Mouse (Mus musculus) megakaryocyte-erythroid progenitor cell, adult 5-6 weeks (primary cell): Measurements from ENCODE around the gene Slc16a11. TPM values are rescaled to one million over a fixed set of nuclear protein-coding genes. Genes with fewer than 3 reads are reported as not detected.

Experiments
- ATAC-seq: replicated peaks from 2 replicates; pipeline ENCODE4 v1.8.0; 2016; ENCODE audit warnings: mild to moderate bottlenecking, inconsistent platforms; ENCODE audit not compliant: severe bottlenecking, poor library complexity, low FRiP score, low TSS enrichment
- total RNA-seq, 2 experiments: library from RNA; stranded (forward) in 1 of 2; stranded (reverse) in 1 of 2; fragments of 200-1000, 215-1000 nt in 1 of 2; fragments of >200 nt in 1 of 2; fragmentation: Nextera tagmentation in 1 of 2; gene quantifications; 2 replicates each; pipeline ENCODE4 v1.2.3; 2014 to 2017

Gene Slc16a11
- total RNA-seq, 2 experiments from 2014 or later, result not detected

DNA sequence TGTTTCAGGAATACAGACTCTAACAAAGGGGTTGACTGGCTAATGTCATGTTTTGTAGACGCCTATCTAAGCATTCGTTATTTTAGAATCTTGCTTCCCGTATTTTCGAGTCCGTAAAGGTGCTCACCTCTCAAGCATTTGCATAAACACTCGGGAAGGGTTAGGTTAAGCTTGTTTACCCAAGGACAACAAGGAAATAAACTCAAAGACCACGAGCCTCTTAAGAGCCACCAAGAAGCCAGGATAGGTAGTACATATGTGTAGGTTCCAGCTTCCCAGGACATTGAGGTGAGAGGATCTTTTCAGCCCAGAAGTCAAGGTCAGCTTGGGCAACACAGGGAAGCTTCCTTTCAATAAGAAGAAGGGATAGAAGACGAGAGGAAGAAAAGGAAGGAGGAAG is 13.4 kb upstream of the Slc16a11 start:
- no peak for ATAC-seq

DNA sequence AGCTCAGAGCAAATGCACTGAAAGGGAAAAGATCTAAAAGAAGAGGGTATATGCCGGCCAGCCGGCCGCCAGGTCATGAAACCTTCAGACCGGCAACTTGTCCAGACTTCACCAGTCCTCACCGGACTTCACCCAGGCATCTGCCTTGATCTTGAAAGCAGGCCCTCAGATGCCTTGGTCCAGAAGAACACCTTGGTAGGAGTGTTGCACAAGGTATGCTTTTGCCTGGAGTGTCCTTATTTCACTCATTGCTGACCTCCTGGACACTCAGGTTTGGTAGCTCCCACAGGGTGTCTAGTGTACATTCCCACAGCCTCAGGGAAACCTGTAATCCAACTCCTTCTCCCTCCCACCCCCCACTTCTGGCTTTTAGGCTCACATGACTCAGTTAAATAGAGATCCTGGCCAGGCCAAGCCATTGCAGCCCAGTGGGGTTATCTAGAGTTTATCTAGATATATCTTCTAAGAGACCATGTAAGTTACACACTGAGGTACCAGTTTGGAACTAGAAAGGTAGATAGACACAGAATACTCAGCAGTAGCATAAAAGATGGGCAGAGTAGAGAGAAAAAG is 12.4 kb upstream of the Slc16a11 start:
- no peak for ATAC-seq

DNA sequence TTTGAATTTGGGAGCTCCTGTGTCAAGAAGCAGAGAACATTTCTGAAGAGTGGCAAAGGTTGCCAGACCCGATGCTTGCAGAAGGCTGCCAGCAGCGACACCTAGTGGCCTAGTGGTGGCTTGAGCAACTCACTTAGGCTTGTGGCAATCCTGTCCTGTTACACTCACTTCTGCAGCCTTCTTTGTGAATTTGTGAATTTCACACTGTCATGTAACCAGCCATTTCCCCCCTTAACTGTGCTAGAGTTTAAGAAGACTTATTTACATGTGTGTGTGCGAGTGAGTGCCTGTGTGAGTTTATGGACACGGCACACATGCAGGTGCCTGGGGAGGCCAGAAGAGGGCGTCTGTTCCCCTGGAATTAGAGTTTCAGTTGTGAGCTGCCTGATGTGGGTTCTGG is 10.9 kb upstream of the Slc16a11 start:
- ATAC-seq, result peak; percentile 83

DNA sequence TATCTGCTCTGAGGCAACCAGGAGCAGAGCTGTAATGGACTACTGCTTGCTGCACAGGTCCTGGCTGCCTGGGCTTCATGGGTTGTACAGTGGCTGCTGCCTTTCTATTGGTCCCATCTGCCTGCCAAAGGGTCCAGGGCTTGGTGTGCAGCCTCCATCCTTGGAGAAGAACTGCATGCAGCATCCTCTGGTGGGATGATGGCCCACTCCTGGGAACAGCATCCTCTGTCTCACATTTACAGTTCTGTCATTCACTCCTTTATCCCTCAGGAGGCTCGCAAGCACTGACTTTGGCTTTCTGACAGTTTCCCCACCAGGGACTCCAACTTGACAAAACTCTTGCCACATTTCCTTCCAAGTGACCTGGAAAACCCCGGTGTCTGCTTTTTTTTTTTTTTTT is 5.8 kb upstream of the Slc16a11 start:
- no peak for ATAC-seq

DNA sequence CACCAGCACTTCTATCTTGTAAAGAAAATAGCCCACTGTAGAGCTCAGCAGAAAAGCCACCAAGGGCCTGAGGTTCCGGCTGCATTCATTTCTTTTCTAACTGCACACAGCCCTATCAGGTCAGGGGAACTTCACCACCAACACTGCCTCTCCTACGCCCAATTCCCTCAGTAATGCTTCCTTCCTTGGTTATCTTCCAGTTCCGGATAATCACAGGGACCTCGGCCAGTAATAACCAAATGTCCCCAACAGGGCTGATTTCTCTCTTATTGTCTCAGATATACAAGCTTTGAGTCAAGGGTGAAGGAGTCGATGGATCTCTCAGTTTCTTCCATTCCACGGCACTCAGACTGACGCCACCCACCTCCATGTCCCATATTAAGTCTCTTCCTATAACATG is 5.3 kb upstream of the Slc16a11 start:
- ATAC-seq, result no peak

DNA sequence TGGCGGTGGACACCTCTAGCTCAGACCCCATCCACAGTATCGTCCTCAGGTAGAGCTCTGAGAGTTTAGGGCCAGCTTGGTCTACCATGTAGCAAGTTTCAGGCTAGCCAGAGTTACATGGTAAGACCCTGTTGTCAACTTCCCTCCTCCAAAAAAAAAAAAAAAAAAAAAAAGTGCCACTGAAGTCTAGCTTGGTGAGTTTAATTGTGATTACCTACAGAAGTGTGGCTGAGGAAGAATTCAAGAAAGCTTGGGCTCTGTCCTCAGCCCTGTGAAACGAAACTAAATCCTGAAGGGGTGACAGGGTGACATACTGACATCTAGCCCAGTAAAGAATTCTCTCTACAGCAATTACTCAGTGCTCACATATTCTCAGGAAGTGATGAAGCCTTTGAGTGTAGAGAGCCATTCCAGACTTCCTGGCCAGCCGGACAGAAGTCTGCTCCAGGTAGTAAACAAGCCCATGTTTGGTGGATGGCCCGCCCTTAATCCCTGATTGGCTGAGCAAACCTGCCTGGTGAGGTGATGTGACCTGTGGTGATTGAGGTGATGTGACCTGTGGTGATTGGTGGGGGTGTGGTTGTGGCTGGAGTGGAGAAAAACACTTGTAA is 3.7 kb upstream of the Slc16a11 start:
- no peak for ATAC-seq

DNA sequence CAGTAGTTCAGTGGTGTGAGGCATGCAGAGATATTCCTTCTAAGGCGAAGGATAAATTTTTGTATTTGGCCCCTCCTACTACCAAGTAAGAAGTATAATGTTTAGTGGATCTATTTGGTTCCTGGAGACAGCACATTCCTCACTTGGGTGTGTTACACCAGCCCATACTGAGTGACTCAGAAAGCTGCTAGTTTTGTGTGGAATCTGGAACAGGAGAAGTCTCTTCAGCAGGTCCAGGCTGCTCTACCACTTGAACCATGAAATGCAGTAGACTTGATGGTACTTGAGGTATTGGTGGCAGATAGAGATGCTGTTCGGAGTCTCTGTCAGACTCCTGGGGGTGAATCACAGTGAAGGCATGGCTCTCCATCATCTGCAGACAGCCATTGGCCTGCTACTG is 1.9 kb upstream of the Slc16a11 start:
- ATAC-seq, result no peak

DNA sequence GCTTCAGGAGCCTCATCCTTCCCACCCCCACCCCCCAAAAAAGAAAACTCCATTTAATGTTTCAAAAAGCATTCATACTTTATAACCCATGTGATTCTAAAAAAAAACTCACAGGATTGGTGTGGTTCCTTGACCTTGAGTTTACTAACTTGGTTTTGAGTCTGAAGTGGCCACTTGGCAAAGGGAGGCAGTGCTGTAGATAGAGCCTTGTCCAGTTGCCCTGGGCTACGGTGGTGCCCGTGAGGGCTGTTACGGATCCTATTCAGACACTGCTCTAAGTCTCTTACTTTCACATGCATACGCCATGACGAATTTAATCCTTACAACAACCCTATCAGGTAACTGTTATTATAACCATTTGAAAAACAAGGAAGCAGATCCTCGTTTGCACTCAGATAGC is 580 bp upstream of the Slc16a11 start:
- no peak for ATAC-seq

DNA sequence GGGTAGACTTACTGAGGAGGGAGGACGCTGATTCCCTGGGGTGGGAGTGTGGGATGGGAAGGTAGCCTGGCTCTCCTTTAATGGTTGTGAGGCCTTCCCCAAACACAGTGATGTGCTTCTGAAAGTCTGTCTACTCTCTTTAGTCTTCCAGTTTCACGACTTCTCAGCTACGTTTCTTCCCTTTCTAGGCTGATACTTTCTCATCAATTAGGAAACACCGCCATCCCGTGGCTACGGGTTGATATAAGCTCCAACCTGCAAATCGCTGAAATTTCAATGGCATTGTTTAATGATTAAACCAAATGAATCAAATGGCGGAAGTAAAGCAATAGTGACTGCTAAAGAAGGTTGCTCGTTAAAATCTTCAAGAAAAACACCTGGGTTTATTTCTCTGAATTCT is 344 bp downstream of the Slc16a11 start:
- ATAC-seq, result peak; percentile 40; the same call in 1 of the 2 replicates

DNA sequence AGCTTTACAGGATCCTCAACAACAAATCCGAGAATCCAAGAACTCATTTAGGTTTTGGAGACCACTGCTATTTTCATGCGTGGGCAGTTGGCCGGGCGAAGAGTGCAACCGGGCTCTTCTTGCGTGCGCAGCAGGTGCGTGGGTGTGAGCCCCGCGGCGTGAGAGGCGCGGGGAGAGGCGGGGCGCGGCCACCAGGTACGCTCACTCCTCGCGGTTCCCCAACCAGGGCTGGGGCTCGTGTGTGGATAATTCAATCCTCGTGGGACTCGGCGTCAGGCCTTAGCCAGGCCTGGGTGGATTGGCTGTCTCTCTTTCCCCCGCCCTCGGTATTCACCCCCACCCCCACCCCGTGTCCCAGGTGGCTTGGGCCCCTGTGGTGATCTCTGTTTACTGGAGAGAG is 1.2 kb downstream of the Slc16a11 start:
- no peak for ATAC-seq

DNA sequence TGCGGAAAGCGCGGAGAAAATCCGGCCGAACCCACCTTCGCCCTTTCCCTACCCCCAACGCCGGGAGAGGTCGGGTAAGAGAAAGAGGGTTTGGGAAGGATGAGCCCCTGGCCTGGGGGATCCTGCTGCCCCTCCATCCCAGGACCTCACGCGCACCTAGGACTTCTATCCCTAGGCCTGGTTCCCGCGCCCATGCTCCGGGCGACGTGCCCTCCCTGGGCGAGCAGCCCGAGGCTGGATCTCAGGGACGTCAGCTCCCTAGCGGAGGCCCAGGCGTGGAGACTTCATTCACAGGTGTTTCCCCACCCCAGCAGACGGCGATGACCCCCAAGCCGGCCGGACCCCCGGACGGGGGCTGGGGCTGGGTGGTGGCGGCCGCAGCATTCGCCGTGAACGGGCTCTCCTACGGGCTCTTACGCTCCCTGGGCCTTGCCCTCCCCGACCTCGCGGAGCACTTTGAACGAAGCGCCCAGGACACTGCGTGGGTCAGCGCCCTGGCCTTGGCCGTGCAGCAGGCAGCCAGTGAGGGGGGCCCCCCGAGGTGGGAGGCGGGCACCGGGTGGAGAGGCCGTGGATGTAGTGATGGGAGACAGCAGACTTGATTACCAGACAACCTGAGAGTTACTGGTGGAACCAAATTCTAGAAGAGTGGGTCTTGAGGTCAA is 1.8 kb downstream of the Slc16a11 start:
- ATAC-seq, result no peak; the same call in 1 of the 2 replicates

DNA sequence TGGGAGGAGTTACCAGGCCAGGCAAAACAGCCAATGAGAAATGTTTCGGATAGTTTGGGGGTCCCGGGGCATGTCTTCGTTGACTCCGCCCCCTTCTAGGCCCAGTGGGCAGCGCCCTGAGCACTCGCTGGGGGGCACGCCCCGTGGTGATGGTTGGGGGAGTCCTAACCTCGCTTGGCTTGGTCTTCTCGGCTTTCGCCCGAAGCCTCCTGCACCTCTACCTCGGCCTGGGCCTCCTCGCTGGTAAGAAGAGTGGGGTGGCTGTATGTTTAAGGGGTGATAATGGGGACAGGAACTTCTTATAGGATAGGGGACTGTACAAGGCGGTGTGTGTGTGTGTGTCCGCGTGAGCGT is 2.3 kb downstream of the Slc16a11 start:
- ATAC-seq, result no peak

DNA sequence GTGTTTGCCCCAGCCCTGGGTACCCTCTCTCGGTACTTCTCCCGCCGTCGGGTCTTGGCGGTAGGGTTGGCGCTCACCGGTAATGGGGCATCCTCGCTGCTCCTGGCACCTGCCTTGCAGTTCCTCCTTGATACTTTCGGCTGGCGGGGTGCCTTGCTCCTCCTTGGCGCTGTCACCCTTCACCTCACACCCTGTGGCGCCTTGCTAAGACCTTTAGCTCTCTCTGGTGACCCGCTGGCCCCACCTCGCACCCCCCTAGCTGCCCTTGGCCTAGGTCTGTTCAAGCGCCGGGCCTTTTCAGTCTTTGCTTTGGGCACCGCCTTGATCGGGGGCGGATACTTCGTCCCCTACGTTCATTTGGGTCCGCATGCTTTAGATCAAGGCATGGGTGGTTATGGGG is 2.7 kb downstream of the Slc16a11 start:
- no peak for ATAC-seq

DNA sequence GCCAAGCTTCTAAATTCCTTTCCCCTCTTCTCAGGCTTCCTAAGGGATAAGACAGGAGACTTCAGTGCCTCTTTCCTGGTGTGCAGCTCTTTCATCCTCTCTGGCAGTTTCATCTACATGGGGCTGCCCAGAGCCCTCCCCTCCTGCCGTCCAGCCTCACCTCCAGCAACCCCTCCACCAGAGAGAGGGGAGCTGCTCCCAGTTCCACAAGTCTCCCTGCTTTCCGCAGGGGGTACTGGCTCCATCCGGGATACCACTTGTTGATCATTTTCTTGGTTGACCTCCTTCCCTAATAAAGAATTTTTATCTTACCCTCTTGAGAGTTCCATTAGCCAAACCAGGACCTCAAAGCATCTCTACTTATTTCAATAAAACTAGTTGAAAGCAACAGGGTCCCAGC is 3.6 kb downstream of the Slc16a11 start:
- no peak for ATAC-seq

DNA sequence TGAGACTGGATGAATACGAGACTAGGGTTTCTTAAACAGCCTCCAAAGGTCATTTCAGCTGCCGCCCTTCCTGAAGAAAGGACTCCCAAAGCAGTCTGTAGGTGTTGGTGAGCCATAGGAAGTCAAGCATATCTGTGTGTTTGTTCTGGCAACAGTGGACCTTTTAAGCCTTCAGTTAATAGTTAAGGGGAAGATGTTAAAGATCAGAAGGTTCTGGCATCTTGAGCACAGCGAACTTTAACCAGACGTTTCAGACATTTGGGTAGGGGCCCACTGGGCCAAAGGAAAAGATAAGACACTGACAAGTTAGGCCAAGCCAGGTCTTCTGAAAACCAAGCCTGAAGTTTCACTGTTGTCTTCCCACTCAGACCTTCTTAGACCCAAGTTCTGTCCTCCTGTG is 5.5 kb downstream of the Slc16a11 start:
- ATAC-seq, result no peak

DNA sequence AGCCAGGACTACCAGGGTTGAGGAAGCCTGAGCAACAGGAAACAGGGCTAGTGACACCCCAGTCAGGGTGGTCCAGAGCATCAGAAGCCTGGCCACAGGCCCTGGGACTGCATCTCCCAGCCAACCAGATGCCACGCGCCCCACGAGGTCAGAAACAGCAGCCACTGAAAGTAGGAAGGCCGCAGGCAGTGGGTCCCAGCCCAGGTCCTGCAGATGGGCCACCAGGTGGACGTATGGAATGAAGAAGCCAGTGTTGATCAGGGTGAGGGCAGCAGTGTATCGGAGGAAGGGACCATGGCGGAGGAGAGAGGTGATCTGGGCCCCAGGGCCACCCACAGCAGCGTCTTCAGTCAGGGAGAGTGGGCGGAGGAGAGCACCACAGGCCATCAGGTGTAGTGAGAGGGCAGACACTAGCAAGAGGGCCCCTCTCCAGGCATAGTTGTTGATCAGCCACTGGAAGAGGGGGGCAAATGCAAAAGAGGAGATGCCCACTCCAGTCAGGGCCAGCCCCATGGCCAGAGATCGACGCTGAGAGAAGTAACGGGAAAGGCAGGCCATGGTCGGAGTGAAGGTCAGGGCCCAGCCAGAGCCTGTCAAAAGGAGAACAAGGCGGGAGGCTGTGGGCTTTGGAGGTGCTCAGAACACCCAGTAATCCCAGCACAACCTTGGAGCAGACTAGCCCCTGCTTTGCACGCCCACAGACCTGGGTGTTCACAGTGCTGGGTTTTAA is 6.4 kb downstream of the Slc16a11 start:
- ATAC-seq, result no peak

DNA sequence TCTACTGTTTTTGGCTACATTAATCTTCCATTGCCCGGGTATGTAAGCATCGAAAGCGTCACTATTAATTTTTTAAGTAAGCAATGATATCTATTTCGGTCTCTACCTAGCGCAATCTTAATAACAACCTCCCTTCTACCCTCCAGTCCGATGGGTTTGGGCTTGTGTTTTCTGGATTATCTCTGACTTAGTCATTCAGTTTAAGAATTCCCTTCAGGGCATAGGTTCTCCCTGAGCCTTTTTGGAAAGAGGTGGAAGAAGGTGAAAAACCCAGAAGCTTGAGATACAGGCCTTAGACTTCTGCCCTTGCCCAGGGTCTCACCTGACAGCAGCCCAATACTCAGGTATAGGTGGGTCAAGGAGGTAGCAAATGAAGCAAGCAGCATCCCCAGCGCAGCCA is 7.3 kb downstream of the Slc16a11 start:
- ATAC-seq, result no peak

DNA sequence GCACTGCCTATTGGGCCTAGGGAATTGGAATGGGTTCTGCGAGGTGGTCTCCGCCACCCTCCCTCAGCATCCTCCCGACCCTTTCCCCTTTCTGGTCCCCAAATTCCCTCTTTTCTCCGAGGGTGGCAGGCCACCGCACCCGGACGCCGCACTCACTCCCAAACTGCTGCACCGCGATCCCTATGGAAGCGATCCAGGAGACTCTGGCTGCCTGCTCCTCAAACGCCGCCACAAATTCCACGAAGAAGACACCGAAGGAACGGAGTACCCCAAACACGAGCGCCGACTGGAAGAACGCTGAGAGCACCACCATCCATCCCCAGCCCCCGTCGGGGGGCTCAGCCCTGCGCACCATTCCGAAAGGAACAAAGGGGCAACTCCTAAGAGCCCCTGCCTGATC is 7.8 kb downstream of the Slc16a11 start:
- ATAC-seq, result no peak

DNA sequence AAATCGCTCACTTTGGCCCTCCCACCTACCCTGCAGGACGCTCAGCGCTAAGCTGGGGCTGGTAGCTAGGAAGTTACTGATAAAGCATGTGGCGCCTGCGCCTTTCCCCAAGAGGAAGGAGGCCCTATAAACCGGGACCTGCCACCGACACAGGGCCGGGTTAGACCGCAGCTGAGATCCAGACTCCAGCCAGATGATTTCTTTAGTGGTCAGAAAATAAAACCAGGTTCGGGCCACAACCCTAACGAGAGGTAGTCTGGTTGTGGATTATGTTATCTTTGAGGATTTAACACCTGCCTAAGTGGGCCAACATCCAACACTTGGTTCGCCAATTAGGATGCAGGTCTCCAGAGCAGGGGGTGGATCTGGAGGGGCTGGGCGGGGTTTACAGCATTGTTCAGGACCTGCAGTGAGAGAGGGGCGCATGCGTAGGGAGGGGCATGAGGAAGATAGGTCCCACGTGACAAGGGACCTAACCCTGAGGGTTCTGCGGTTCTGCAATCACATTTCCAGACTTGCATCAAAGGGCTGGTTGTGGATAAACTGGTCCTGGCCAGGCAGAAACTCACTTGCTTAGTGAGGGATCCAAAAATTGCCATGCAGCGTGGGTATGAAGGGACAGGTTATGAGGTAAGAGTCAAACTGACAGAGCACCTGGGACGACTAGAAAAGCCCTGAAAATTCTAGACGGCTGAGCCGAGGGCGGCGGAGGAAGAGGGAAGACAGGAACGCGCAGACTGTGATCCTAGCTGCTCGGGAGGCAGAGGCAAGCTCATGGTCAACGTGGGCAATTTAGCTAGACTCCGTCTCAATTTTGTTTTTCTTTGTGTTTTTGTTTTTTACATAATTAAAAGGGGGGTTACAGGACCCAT is 8.4 kb downstream of the Slc16a11 start, which contains the start of gene Slc16a13:
Slc16a13 (minus strand) TSS at position 334 of the 872 bp plus-strand sequence.
- peak; percentile 83 for ATAC-seq
